Mouse (Mus musculus) E14TG2a.4 (cell line): ENCODE measurements at regions not wholly inside any gene's neighbourhood (a gene's known extent, or its start where the extent isn't known, plus 50 kb on each side); places are given as distances from the start of the nearest gene placed in this dataset.

Experiments used
- CTCF ChIP-seq: conservative IDR thresholded peaks from 2 replicates; pipeline ENCODE4 v1.5.1; 2014; ENCODE audit warnings: low read length
- NANOG ChIP-seq: IDR thresholded peaks from 2 replicates; pipeline ENCODE4 v1.6.1; 2014; ENCODE audit warnings: borderline replicate concordance, low read length, mixed read lengths
- POU5F1 ChIP-seq: IDR thresholded peaks from 2 replicates; pipeline ENCODE4 v1.6.1; 2014; ENCODE audit warnings: low read length, borderline replicate concordance

DNA sequence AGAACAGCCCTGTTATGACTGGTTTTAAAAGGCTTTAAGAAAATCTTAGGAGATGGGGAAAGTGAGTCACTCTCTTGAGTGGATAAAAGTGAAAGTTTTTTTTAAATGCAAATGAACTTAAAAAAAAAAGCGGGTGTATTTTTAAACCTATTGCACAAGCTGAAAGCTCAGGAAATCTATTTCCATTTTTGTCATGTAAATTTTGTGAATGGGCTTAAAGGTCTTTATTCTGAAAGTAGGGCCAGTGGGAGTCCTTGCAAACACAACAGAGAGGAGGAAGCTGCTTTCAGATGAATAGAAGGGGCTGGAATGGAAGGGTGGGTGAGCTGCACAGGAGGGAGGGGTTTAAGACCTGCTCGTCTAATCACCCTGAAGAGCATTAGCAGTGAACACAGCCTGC lies 62.9 kb downstream of the Fam84a start:
- TF ChIP-seq CTCF (no peak), POU5F1 (peak; percentile 77; the same call in 1 of the 2 replicates), NANOG (peak; percentile 81)
